Mouse (Mus musculus) embryonic facial prominence, embryonic 11.5 days (tissue): ENCODE results near the gene A930002H24Rik. TPM values are rescaled to one million over a fixed set of nuclear protein-coding genes. Genes with fewer than 3 reads are reported as not detected.
"Not testable (repeated sequence)": the region's sequence is repeated elsewhere in the genome, so short reads cannot be mapped to it uniquely, and the experiment has no call there.

ENCODE experiments used
- ATAC-seq: fragments of 200-750 bp; cut with Nextera tagmentation; replicated peaks from 2 replicates; pipeline ENCODE4 v1.8.0; 2017; ENCODE audit warnings: low read depth; ENCODE audit not compliant: insufficient number of reproducible peaks, low FRiP score, low TSS enrichment
- DNase-seq: peaks from one replicate; pipeline ENCODE4 v3.0.0-alpha.2; 2015; ENCODE audit warnings: low spot score
- H3K27ac ChIP-seq: fragments of 300-500 bp; sonication (generic); replicated peaks from 2 replicates; pipeline ENCODE4 v1.5.1; 2014; ENCODE audit warnings: mild to moderate bottlenecking, low read depth, low read length, control low read depth
- H3K27me3 ChIP-seq: fragments of 300-500 bp; sonication (generic); 2 replicates; pipeline ENCODE4 v1.6.1; 2014; ENCODE audit warnings: mild to moderate bottlenecking, low read length, moderate library complexity, mixed read lengths; ENCODE audit not compliant: control insufficient read depth, insufficient read depth
- H3K36me3 ChIP-seq: fragments of 300-500 bp; sonication (generic); replicated peaks from 2 replicates; pipeline ENCODE4 v1.6.1; 2014; ENCODE audit warnings: low read depth, mild to moderate bottlenecking, low read length, moderate library complexity, mixed read lengths; ENCODE audit not compliant: control insufficient read depth, insufficient read depth
- H3K4me1 ChIP-seq: fragments of 300-500 bp; sonication (generic); 2 replicates; pipeline ENCODE4 v1.6.1; 2014; ENCODE audit warnings: low read length, mixed read lengths; ENCODE audit not compliant: control insufficient read depth, insufficient read depth
- H3K4me2 ChIP-seq: fragments of 300-500 bp; sonication (generic); 2 replicates; pipeline ENCODE4 v1.6.1; 2014; ENCODE audit warnings: low read depth, mild to moderate bottlenecking, control low read depth, low read length, moderate library complexity
- H3K4me3 ChIP-seq: fragments of 300-500 bp; sonication (generic); 2 replicates; pipeline ENCODE4 v1.5.1; 2014; ENCODE audit warnings: low read depth, low read length, control low read depth
- H3K9ac ChIP-seq: fragments of 300-500 bp; sonication (generic); replicated peaks from 2 replicates; pipeline ENCODE4 v1.6.1; 2014; ENCODE audit warnings: mild to moderate bottlenecking, control low read depth, low read length
- H3K9me3 ChIP-seq: fragments of 300-500 bp; sonication (generic); replicated peaks from 2 replicates; pipeline ENCODE4 v1.6.1; 2016; ENCODE audit warnings: mild to moderate bottlenecking, low read length, inconsistent platforms, mixed read lengths; ENCODE audit not compliant: control insufficient read depth
- WGBS: fragments of 180-500 bp; shearing (Covaris S2); extraction: QIAGEN DNeasy Blood & Tissue Kit; methylation state at CpG from one replicate; pipeline ENCODE4 v1.1.7; 2014; 5-methylcytosine and 5-hydroxymethylcytosine counted together
- polyA plus RNA-seq: library from polyadenylated mRNA; unstranded; fragments of >200 nt; fragmentation: Nextera tagmentation; extraction: Ambion mirVana; gene quantifications from 2 replicates; pipeline ENCODE4 v1.2.1, GENCODE M21; 2014

A930002H24Rik gene
- polyA plus RNA-seq, 1 experiment from 2014 or later = 2.9 TPM

DNA sequence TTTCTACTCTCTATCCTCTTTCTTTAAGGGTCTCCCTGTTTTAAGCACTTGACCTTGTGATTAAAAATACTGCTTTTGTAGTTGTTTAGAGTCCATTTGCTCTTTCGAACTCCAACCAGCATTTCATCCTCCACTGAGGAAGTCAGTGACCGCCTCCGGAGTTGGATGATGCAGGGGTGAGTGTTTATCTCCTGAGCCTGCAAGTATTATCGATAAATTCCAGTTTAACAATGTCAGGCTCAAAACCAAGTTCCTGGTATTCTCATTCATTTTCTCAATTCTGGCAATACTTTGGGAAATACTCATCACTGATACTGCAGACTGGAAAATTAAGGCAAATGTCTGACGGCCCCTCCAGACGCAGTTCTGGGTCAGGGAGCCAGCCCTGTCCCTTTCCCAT, 14.4 kb downstream of the A930002H24Rik start:
- DNase-seq (no peak), ATAC-seq (no peak)
- Histone ChIP-seq H3K4me2 (peak overlapping the region; percentile 53), H3K27ac (no peak overlapping the region; the same call in 1 of the 2 replicates), H3K27me3 (no peaks in the 10 kb centered on the region), H3K9me3 (no peaks in the 10 kb centered on the region), H3K4me1 (no peaks in the 10 kb centered on the region), H3K9ac (peak overlapping the region; percentile 86), H3K36me3 (no peaks in the 10 kb centered on the region), H3K4me3 (peak overlapping the region; percentile 64)
- WGBS = 5% methylated on average over 6 of the region's 6 CpGs

- H3K27me3 ChIP-seq, H3K27ac ChIP-seq, H3K4me3 ChIP-seq, H3K4me1 ChIP-seq, H3K9ac ChIP-seq, DNase-seq, H3K9me3 ChIP-seq, H3K4me2 ChIP-seq, H3K36me3 ChIP-seq, ATAC-seq: not testable (repeated sequence)
- WGBS = 97% methylated on average over 3 of the region's 3 CpGs
These were observed 17.8 kb downstream of the A930002H24Rik start for GRCm38 (mm10) chr17:63845766-63846165.

DNA sequence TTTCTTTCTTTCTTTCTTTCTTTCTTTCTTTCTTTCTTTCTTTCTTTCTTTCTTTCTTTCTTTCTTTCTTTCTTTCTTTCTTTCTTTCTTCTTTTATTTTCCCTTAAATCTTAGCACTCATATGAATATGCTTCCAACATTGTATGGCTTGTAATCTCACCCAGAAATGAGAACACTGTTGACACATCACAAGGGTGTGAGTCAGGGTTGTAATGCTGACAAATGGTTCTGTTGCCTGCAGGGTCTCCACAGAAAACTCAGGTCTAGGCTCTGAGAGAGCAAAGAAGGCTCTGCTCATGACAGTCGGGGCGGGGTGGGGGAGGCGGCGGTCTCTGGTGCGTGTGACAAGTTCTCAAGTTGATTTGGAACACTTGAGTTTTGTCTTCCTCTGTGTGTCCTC, 18.7 kb downstream of the A930002H24Rik start:
- H3K27me3 ChIP-seq = no peaks in the 10 kb centered on the region
- H3K36me3 ChIP-seq = no peaks in the 10 kb centered on the region
- H3K9me3 ChIP-seq = no peaks in the 10 kb centered on the region
- H3K4me2 ChIP-seq = no peak overlapping the region
- H3K9ac ChIP-seq = no peak overlapping the region
- DNase-seq (no peak), ATAC-seq (no peak)
- WGBS = 78% methylated on average over 5 of the region's 5 CpGs
- no peak overlapping the region for H3K4me3 ChIP-seq
- no peaks in the 10 kb centered on the region for H3K4me1 ChIP-seq
- H3K27ac ChIP-seq = no peak overlapping the region

- Histone ChIP-seq H3K36me3 (no peaks in the 10 kb centered on the region), H3K27me3 (no peaks in the 10 kb centered on the region), H3K9ac (no peak overlapping the region), H3K4me2 (no peak overlapping the region), H3K27ac (no peak overlapping the region), H3K9me3 (no peaks in the 10 kb centered on the region), H3K4me1 (no peaks in the 10 kb centered on the region), H3K4me3 (no peak overlapping the region)
- 87% methylated on average over 1 of the region's 1 CpGs for WGBS
- ATAC-seq = no peak
- DNase-seq = no peak
These were observed 21.4 kb downstream of the A930002H24Rik start for GRCm38 (mm10) chr17:63842226-63842625.

- no peaks in the 10 kb centered on the region for H3K27me3 ChIP-seq
- H3K4me2 ChIP-seq = no peak overlapping the region
- WGBS = 87% methylated on average over 3 of the region's 3 CpGs
- no peaks in the 10 kb centered on the region for H3K4me1 ChIP-seq
- H3K9me3 ChIP-seq = no peaks in the 10 kb centered on the region
- DNase-seq = no peak
- no peak overlapping the region for H3K4me3 ChIP-seq
- H3K9ac ChIP-seq = no peak overlapping the region
- H3K27ac ChIP-seq = no peak overlapping the region
- no peaks in the 10 kb centered on the region for H3K36me3 ChIP-seq
- no peak for ATAC-seq
These were observed 23.8 kb downstream of the A930002H24Rik start for GRCm38 (mm10) chr17:63839636-63840269.

- Histone ChIP-seq H3K9ac (no peak overlapping the region), H3K4me2 (no peak overlapping the region), H3K27me3 (no peaks in the 10 kb centered on the region), H3K4me1 (no peaks in the 10 kb centered on the region), H3K36me3 (no peaks in the 10 kb centered on the region), H3K9me3 (no peaks in the 10 kb centered on the region), H3K4me3 (no peak overlapping the region), H3K27ac (no peak overlapping the region)
- 90% methylated on average over 8 of the region's 8 CpGs for WGBS
- DNase-seq (no peak), ATAC-seq (no peak)
These were observed 25.4 kb downstream of the A930002H24Rik start for GRCm38 (mm10) chr17:63838144-63838543.

GRCm38 (mm10) chr17:63836641-63837040, 26.9 kb downstream of the A930002H24Rik start:
- H3K9ac ChIP-seq = no peak overlapping the region
- no peaks in the 10 kb centered on the region for H3K36me3 ChIP-seq
- WGBS = 83% methylated on average over 8 of the region's 8 CpGs
- no peaks in the 10 kb centered on the region for H3K27me3 ChIP-seq
- no peak for DNase-seq
- H3K4me3 ChIP-seq = no peak overlapping the region
- no peak for ATAC-seq
- H3K4me1 ChIP-seq = no peaks in the 10 kb centered on the region
- H3K27ac ChIP-seq = no peak overlapping the region
- H3K9me3 ChIP-seq = no peaks in the 10 kb centered on the region
- no peak overlapping the region for H3K4me2 ChIP-seq

- WGBS = 90% methylated on average over 2 of the region's 2 CpGs
- Histone ChIP-seq H3K4me2 (no peak overlapping the region), H3K27ac (no peak overlapping the region), H3K4me1 (no peaks in the 10 kb centered on the region), H3K4me3 (no peak overlapping the region), H3K27me3 (no peaks in the 10 kb centered on the region), H3K9ac (no peak overlapping the region), H3K9me3 (no peaks in the 10 kb centered on the region), H3K36me3 (no peaks in the 10 kb centered on the region)
- ATAC-seq (no peak), DNase-seq (no peak)
These were observed 27.4 kb downstream of the A930002H24Rik start for GRCm38 (mm10) chr17:63836223-63836622.
